Mouse (Mus musculus) heart, adult 2 months (tissue): ENCODE results near the gene Tssk3. TPM values are rescaled to one million over a fixed set of nuclear protein-coding genes. Genes with fewer than 3 reads are reported as not detected.

Experiments used
- DNase-seq, 2 experiments: peaks; one replicate each; pipeline ENCODE4 v3.0.0; 2021
- H3K27ac ChIP-seq: fragments of 200-600 bp; 2 replicates; pipeline ENCODE4 v1.8.1; 2022
- H3K27me3 ChIP-seq: fragments of 200-500 bp; 2 replicates; pipeline ENCODE4 v1.6.1; 2012; ENCODE audit warnings: mild to moderate bottlenecking, low read length, inconsistent platforms, mixed read lengths; ENCODE audit not compliant: control insufficient read depth, insufficient read depth
- H3K36me3 ChIP-seq: fragments of 200-500 bp; 2 replicates; pipeline ENCODE4 v1.6.1; 2012; ENCODE audit warnings: low read length, inconsistent platforms; ENCODE audit not compliant: control insufficient read depth, insufficient read depth
- H3K4me1 ChIP-seq: fragments of 200-500 bp; 2 replicates; pipeline ENCODE4 v1.6.1; 2011; ENCODE audit warnings: low read length; ENCODE audit not compliant: control insufficient read depth, insufficient read depth
- H3K4me3 ChIP-seq: fragments of 200-600 bp; 2 replicates; pipeline ENCODE4 v1.8.1; 2022
- H3K79me2 ChIP-seq: fragments of 200-500 bp; replicated peaks from 2 replicates; pipeline ENCODE4 v1.6.1; 2012; ENCODE audit warnings: mild to moderate bottlenecking, inconsistent platforms, low read length, moderate library complexity, mixed read lengths; ENCODE audit not compliant: control insufficient read depth, insufficient read depth
- H3K9ac ChIP-seq: fragments of 200-500 bp; 2 replicates; pipeline ENCODE4 v1.6.1; 2012; ENCODE audit warnings: low read depth, mild to moderate bottlenecking, control low read depth, inconsistent platforms, low read length, mixed read lengths
- CTCF ChIP-seq: fragments of 200-600 bp; IDR thresholded peaks from 2 replicates; pipeline ENCODE4 v1.8.1; 2022; ENCODE audit warnings: antibody characterized with exemption, mild to moderate bottlenecking, moderate library complexity
- EP300 ChIP-seq: fragments of 200-500 bp; IDR thresholded peaks from 2 replicates; pipeline ENCODE4 v1.6.1; 2011; ENCODE audit warnings: low read depth, low read length, control low read depth; ENCODE audit not compliant: insufficient read depth
- POLR2A ChIP-seq: fragments of 200-500 bp; IDR thresholded peaks from 2 replicates; pipeline ENCODE4 v1.6.1; 2011; ENCODE audit warnings: mild to moderate bottlenecking, low read depth, low read length, control low read depth; ENCODE audit not compliant: insufficient read depth
- WGBS: fragments of 180-500 bp; shearing (Covaris S2); methylation state at CpG from one replicate; pipeline ENCODE4 v1.1.7; 2018; 5-methylcytosine and 5-hydroxymethylcytosine counted together
- intact Hi-C: fragments of 180-260 bp; cut with DNase I; formaldehyde crosslinking; loops from one replicate; pipeline ENCODE4 v1.15.1; 2025
- polyA plus RNA-seq: library from polyadenylated mRNA; depleted of rRNA; stranded (reverse); fragments of >200 nt; gene quantifications from 2 replicates; pipeline ENCODE4 v1.2.3, GENCODE M21; 2012; rRNA removed
- total RNA-seq, 2 experiments: library from RNA; stranded (reverse); gene quantifications; 2 replicates each; pipeline ENCODE4 v1.2.3; 2021

The Tssk3 gene
- total and polyA plus RNA-seq, 3 experiments: 0.14 TPM; not detected in 2

DNA sequence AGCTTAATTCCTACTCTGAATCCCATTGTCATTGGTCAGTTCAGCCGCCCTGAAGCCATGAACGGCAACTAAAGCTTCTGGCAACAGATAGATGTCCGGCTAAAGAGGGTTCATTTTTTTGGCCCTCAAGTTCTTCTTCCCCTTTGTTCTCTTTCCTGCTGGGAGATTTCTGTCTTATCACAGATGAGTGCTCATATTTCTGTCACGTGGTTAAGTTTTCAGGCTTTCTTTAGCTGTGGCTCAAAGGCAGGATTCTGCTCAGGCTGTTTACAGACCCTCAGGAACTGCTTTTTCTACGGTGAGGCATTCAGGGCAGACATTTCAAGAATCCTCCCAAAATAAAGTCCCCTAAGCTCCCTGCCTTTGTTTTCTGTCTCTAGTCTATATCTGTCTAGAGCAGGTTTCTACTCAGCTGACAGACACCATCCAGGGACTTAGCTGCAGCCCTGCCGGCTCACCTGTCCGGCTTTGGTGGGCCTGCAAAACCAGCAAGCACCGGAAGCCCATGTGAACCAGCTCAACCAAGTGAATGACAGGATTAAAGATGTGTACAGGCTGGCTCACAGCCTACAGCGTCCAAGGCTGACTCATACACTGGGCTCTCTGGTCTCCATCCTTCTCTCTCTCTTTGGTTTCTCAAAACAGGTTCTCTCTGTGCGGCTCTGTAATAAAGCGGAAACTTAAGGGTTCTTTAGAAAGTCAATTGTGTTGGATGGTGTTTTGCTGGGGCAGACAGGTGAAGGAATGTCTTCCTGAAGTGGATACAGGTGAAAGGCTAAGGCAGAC, 42.9 kb downstream of the Tssk3 start:
- TF ChIP-seq CTCF (no peak), POLR2A (no peak), EP300 (no peak)

DNA sequence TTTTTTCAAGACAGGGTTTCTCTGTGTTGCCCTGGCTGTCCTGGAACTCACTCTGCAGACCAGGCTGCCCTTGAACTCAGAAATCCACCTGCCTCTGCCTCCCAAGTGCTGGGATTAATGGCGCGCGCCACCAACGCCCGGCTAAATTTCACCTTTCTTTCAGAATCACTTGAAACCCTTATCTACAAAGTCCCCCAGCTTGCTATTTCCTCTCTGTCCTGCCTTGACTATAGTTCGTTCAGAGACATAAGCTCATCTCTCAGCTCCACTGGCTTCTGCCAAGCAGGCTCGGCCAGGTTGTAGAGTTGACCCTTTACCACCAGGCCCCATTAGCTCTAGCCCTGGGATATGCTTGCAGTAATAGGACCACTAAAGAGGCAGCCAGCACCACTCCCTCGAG, 43.5 kb downstream of the Tssk3 start:
- no peaks in the 10 kb centered on the region; the same call in 1 of the 2 replicates for H3K27me3 ChIP-seq
- TF ChIP-seq POLR2A: no peak
- TF ChIP-seq CTCF: no peak
- TF ChIP-seq EP300: no peak
- intact Hi-C loops: no loop called here
- H3K79me2 ChIP-seq: no peaks in the 10 kb centered on the region
- 66% methylated on average over 8 of the region's 8 CpGs for WGBS
- H3K27ac ChIP-seq: no peak overlapping the region
- no peaks in the 10 kb centered on the region for H3K36me3 ChIP-seq
- no peak for DNase-seq
- H3K9ac ChIP-seq: no peak overlapping the region
- H3K4me3 ChIP-seq: no peak overlapping the region
- peaks cover 3% of the 10 kb centered on the region; the same call in 1 of the 2 replicates for H3K4me1 ChIP-seq

More for the DNA sequence above, 42.9 kb downstream of the Tssk3 start:
- H3K79me2 ChIP-seq: no peaks in the 10 kb centered on the region
- DNase-seq: no peak
- no peak overlapping the region for H3K9ac ChIP-seq
- H3K4me1 ChIP-seq: peaks cover 3% of the 10 kb centered on the region; the same call in 1 of the 2 replicates
- H3K36me3 ChIP-seq: no peaks in the 10 kb centered on the region
- H3K27ac ChIP-seq: no peak overlapping the region
- no peak overlapping the region for H3K4me3 ChIP-seq
- H3K27me3 ChIP-seq: no peaks in the 10 kb centered on the region
- intact Hi-C loops: no loop called here
- 56% methylated on average over 11 of the region's 11 CpGs for WGBS

DNA sequence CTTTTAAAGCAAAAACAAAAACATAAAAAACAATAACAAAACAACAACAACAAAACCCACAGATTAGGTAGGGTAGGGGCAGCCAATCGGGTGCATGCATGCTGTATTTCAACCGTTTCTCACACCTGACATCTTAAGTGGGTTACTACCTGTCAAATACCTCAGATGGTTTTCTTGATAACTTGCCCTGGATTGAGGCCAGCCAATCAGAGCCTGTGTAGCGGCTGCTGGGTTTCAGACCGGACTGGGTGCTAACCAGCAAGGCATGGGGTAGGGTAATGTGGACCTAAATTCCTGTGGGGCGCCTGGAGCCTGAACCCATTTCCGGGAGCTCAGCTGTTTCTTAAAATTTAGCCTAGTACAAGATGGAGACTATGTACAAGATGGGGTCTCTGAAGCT, 49.7 kb downstream of the Tssk3 start:
- no peak overlapping the region for H3K9ac ChIP-seq
- H3K27ac ChIP-seq: no peak overlapping the region
- no peaks in the 10 kb centered on the region for H3K36me3 ChIP-seq
- WGBS: 53% methylated on average over 6 of the region's 6 CpGs
- peaks cover 8% of the 10 kb centered on the region for H3K27me3 ChIP-seq
- no peaks in the 10 kb centered on the region for H3K79me2 ChIP-seq
- 0 out of 2 replicates have a peak, but pooled peaks cover 2% of the 10 kb centered on the region for H3K4me1 ChIP-seq
- TF ChIP-seq POLR2A (no peak), EP300 (no peak), CTCF (no peak)
- DNase-seq: no peak
- H3K4me3 ChIP-seq: no peak overlapping the region
- intact Hi-C loops: no loop called here

DNA sequence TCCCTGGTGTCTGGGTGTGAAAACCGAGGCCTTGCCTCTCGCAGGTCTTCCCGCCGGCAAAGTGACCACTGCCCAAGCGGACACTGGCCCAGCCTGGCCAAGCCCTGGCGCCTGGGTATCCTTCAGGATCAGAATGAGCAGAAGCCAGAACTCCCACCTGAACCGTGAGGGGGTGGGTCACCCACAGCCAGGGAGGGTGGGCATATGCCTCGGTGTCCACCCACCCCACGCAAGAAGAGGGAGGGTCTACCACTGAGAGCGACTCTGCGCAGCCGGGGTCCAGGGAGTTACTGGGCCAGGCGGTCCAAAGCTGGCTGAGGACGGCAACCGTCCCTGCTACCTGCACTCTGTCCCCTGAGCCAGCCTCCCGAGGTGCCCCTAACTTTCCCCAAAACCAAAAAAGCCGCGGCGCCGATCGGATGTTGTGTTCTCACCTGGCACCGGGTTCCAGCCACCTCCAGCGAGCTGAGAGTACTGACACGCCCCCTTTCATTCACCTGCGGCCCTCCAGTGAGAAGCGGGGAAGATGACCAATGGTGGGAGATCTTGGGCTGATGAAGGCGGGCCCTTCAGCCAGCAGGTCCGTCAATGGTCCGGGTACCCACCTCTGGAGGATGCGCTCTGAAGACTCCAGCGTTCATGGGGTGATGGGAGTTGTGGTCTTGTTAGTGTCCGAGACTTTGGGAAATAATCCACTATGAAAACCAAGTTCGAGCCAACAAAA, 50.3 kb downstream of the Tssk3 start, which contains the start of gene Zbtb8b:
Gene Zbtb8b (minus strand): TSS at position 514 of the 724 bp plus-strand sequence.
- 17% methylated on average over 33 of the region's 33 CpGs for WGBS
- H3K9ac ChIP-seq: no peak within 1 kb of the TSS
- no peak for DNase-seq
- H3K27me3 ChIP-seq: peaks cover 8% of the 10 kb centered on the region
- no peaks in the 10 kb centered on the region for H3K79me2 ChIP-seq
- TF ChIP-seq CTCF (no peak), EP300 (no peak), POLR2A (no peak)
- no peak within 1 kb of the TSS for H3K27ac ChIP-seq
- H3K36me3 ChIP-seq: no peaks in the 10 kb centered on the region
- H3K4me3 ChIP-seq: no peak within 1 kb of the TSS
- intact Hi-C loops: no loop called here
- 0 out of 2 replicates have a peak, but pooled peaks cover 2% of the 10 kb centered on the region for H3K4me1 ChIP-seq

Other genes starting within 250 kb of the Tssk3 start
- 1 to 10 TPM; 3.2 to 3.7 TPM for gene C77080, start 229.6 kb downstream of the Tssk3 start, total RNA-seq
- 3.8 and 4.4 TPM in 2 replicates for gene C77080, start 229.6 kb downstream of the Tssk3 start, polyA plus RNA-seq
- 10 to 100 TPM; 17.7 to 17.9 TPM for gene Sync, start 203.4 kb downstream of the Tssk3 start, total RNA-seq
- gene Sync, start 203.4 kb downstream of the Tssk3 start, polyA plus RNA-seq: 8.7 and 18.8 TPM in 2 replicates
- gene Rbbp4, start 155.7 kb downstream of the Tssk3 start, total RNA-seq: 10 to 100 TPM; 67.0 to 70.7 TPM
- 16.8 and 34.5 TPM in 2 replicates for gene Rbbp4, start 155.7 kb downstream of the Tssk3 start, polyA plus RNA-seq
- gene Zbtb8os, start 155.3 kb downstream of the Tssk3 start, total RNA-seq: 10 to 100 TPM; 19.5 to 27.2 TPM
- gene Zbtb8os, start 155.3 kb downstream of the Tssk3 start, polyA plus RNA-seq: 9.1 and 13.0 TPM in 2 replicates
- 1 to 10 TPM; 2.5 to 3.5 TPM for gene Zbtb8a, start 112.9 kb downstream of the Tssk3 start, total RNA-seq
- 3.2 and 5.5 TPM in 2 replicates for gene Zbtb8a, start 112.9 kb downstream of the Tssk3 start, polyA plus RNA-seq
- gene Zbtb8b, start 50.2 kb downstream of the Tssk3 start, total RNA-seq: under 1 TPM; 0.07 to 0.10 TPM
- gene Zbtb8b, start 50.2 kb downstream of the Tssk3 start, polyA plus RNA-seq: 0.08 and 0.09 TPM in 2 replicates
- 10 to 100 TPM; 48.8 to 50.3 TPM for gene Bsdc1, start 29.4 kb downstream of the Tssk3 start, total RNA-seq
- gene Bsdc1, start 29.4 kb downstream of the Tssk3 start, polyA plus RNA-seq: 21.3 and 25.0 TPM in 2 replicates
- under 1 TPM in 1 of 2 experiments, not detected in 1; 0.45 TPM for gene Fam229a, start 168 bp upstream of the Tssk3 start, total RNA-seq
- gene Fam229a, start 168 bp upstream of the Tssk3 start, polyA plus RNA-seq: 0.64 TPM in 1 of 2 replicates, not detected in the other
- gene Marcksl1, start 22.6 kb upstream of the Tssk3 start, total RNA-seq: 1 to 10 TPM; 3.5 to 5.1 TPM
- gene Marcksl1, start 22.6 kb upstream of the Tssk3 start, polyA plus RNA-seq: 5.1 and 7.0 TPM in 2 replicates
- gene Hdac1, start 51.7 kb upstream of the Tssk3 start, total RNA-seq: 10 to 100 TPM; 15.7 to 16.1 TPM
- gene Hdac1, start 51.7 kb upstream of the Tssk3 start, polyA plus RNA-seq: 17.9 and 35.2 TPM in 2 replicates
- 1 to 10 TPM in 1 of 2 experiments, under 1 TPM in 1; 0.84 to 1.1 TPM for gene Lck, start 82.6 kb upstream of the Tssk3 start, total RNA-seq
- 1.6 and 3.5 TPM in 2 replicates for gene Lck, start 82.6 kb upstream of the Tssk3 start, polyA plus RNA-seq
- under 1 TPM in 1 of 2 experiments, not detected in 1; 0.81 TPM for gene Fam167b, start 87.5 kb upstream of the Tssk3 start, total RNA-seq
- 1.4 and 1.8 TPM in 2 replicates for gene Fam167b, start 87.5 kb upstream of the Tssk3 start, polyA plus RNA-seq
- gene Eif3i, start 109.6 kb upstream of the Tssk3 start, total RNA-seq: 100 to 1,000 TPM; 116 to 132 TPM
- gene Eif3i, start 109.6 kb upstream of the Tssk3 start, polyA plus RNA-seq: 185 and 257 TPM in 2 replicates
- gene Tmem234, start 109.6 kb upstream of the Tssk3 start, total RNA-seq: 10 to 100 TPM; 35.9 to 41.7 TPM
- 69.5 and 74.9 TPM in 2 replicates for gene Tmem234, start 109.6 kb upstream of the Tssk3 start, polyA plus RNA-seq
- gene Dcdc2b, start 123.2 kb upstream of the Tssk3 start, total RNA-seq: under 1 TPM; 0.39 to 0.45 TPM
- gene Dcdc2b, start 123.2 kb upstream of the Tssk3 start, polyA plus RNA-seq: 1.7 and 3.3 TPM in 2 replicates
- gene Iqcc, start 128.1 kb upstream of the Tssk3 start, total RNA-seq: 10 to 100 TPM; 13.0 to 19.7 TPM
- gene Iqcc, start 128.1 kb upstream of the Tssk3 start, polyA plus RNA-seq: 24.5 and 30.9 TPM in 2 replicates
- gene Ccdc28b, start 132.9 kb upstream of the Tssk3 start, total RNA-seq: 10 to 100 TPM; 11.3 to 16.8 TPM
- gene Ccdc28b, start 132.9 kb upstream of the Tssk3 start, polyA plus RNA-seq: 10.8 and 22.5 TPM in 2 replicates
- 10 to 100 TPM; 25.6 to 27.2 TPM for gene Txlna, start 150.0 kb upstream of the Tssk3 start, total RNA-seq
- 13.7 and 23.3 TPM in 2 replicates for gene Txlna, start 150.0 kb upstream of the Tssk3 start, polyA plus RNA-seq
- 10 to 100 TPM; 69.6 to 79.2 TPM for gene Kpna6, start 181.7 kb upstream of the Tssk3 start, total RNA-seq
- 28.2 and 57.9 TPM in 2 replicates for gene Kpna6, start 181.7 kb upstream of the Tssk3 start, polyA plus RNA-seq
- gene Tmem39b, start 205.8 kb upstream of the Tssk3 start, total RNA-seq: 1 to 10 TPM; 4.8 to 5.0 TPM
- 13.4 and 14.4 TPM in 2 replicates for gene Tmem39b, start 205.8 kb upstream of the Tssk3 start, polyA plus RNA-seq